Comparison of ENCODE assay signal across 18 mouse cellular contexts in genomic region chr6:8900729-8901122, GRCm38 (mm10). TPM values are rescaled to one million over a fixed set of nuclear protein-coding genes. Genes with fewer than 3 reads are reported as not detected.
DNase-seq lines count a peak whose midpoint lies in the region; ATAC-seq lines count a peak whose summit lies in the region.
"Had no signal": no experiment of that assay in that cellular context is flagged by ENCODE, and none has a peak within 500 bp of the region (broad histone marks: within the 10 kb centered on the region; RNA-seq: fewer than 3 reads in every experiment).

No protein-coding gene starts in this region.

- no peak overlapping the region for H3K9ac ChIP-seq in forebrain, embryonic 13.5 days
- H3K9ac ChIP-seq in forebrain, embryonic 16.5 days (replicated peaks; ENCODE audit: low read depth, low read length): no peak overlapping the region
- H3K9ac ChIP-seq in hindbrain, embryonic 15.5 days: no peak overlapping the region
- H3K9ac ChIP-seq in hindbrain, embryonic 11.5 days (ENCODE audit: low read depth, low read length): no peak overlapping the region
- H3K9ac ChIP-seq in neural tube, embryonic 13.5 days: no peak overlapping the region
- H3K9ac ChIP-seq: embryonic facial prominence, embryonic 12.5 days; heart, embryonic 13.5 days had no signal

- 8% methylated on average over 2 of the region's 2 CpGs for WGBS in forebrain, embryonic 13.5 days
- 6% methylated on average over 2 of the region's 2 CpGs for whole genome bisulfite sequencing in forebrain, embryonic 16.5 days
- WGBS in hindbrain, embryonic 15.5 days: 28% methylated on average over 2 of the region's 2 CpGs
- WGBS in hindbrain, embryonic 11.5 days: 38% methylated on average over 2 of the region's 2 CpGs
- WGBS in neural tube, embryonic 13.5 days: 31% methylated on average over 2 of the region's 2 CpGs

- H3K9me3 ChIP-seq in forebrain, embryonic 13.5 days (replicated peaks): no peaks in the 10 kb centered on the region
- H3K9me3 ChIP-seq in forebrain, embryonic 16.5 days (ENCODE audit: control insufficient read depth, low read length): no peaks in the 10 kb centered on the region
- H3K9me3 ChIP-seq in hindbrain, embryonic 15.5 days: no peaks in the 10 kb centered on the region
- H3K9me3 ChIP-seq in hindbrain, embryonic 11.5 days (ENCODE audit: control insufficient read depth, low read length): no peaks in the 10 kb centered on the region
- H3K9me3 ChIP-seq in neural tube, embryonic 13.5 days: no peaks in the 10 kb centered on the region
- H3K9me3 ChIP-seq: embryonic facial prominence, embryonic 12.5 days; heart, embryonic 13.5 days had no signal

- H3K4me1 ChIP-seq in forebrain, embryonic 13.5 days: peaks cover 22% of the 10 kb centered on the region
- H3K4me1 ChIP-seq in forebrain, embryonic 16.5 days (replicated peaks; ENCODE audit: control insufficient read depth, insufficient read depth, low read length): peaks cover 16% of the 10 kb centered on the region
- H3K4me1 ChIP-seq in hindbrain, embryonic 15.5 days (replicated peaks): peaks cover 19% of the 10 kb centered on the region
- H3K4me1 ChIP-seq in hindbrain, embryonic 11.5 days (replicated peaks; ENCODE audit: control insufficient read depth, insufficient read depth, low read length): no peaks in the 10 kb centered on the region
- H3K4me1 ChIP-seq in neural tube, embryonic 13.5 days (replicated peaks): peaks cover 10% of the 10 kb centered on the region
- H3K4me1 ChIP-seq: embryonic facial prominence, embryonic 12.5 days; heart, embryonic 13.5 days had no signal

- no peaks in the 10 kb centered on the region for H3K36me3 ChIP-seq in forebrain, embryonic 13.5 days (ENCODE audit: poor library complexity, severe bottlenecking)
- no peaks in the 10 kb centered on the region for H3K36me3 ChIP-seq in forebrain, embryonic 16.5 days (ENCODE audit: control insufficient read depth, insufficient read depth)
- H3K36me3 ChIP-seq in hindbrain, embryonic 15.5 days: no peaks in the 10 kb centered on the region
- H3K36me3 ChIP-seq in hindbrain, embryonic 11.5 days (ENCODE audit: control insufficient read depth, insufficient read depth, low read length): no peaks in the 10 kb centered on the region
- H3K36me3 ChIP-seq in neural tube, embryonic 13.5 days: no peaks in the 10 kb centered on the region
- H3K36me3 ChIP-seq: embryonic facial prominence, embryonic 12.5 days; heart, embryonic 13.5 days had no signal

- H3K4me2 ChIP-seq in forebrain, embryonic 13.5 days: no peak overlapping the region
- no peak overlapping the region for H3K4me2 ChIP-seq in forebrain, embryonic 16.5 days (ENCODE audit: low read length)
- no peak overlapping the region for H3K4me2 ChIP-seq in hindbrain, embryonic 15.5 days
- no peak overlapping the region for H3K4me2 ChIP-seq in hindbrain, embryonic 11.5 days (replicated peaks; ENCODE audit: low read depth, low read length)
- H3K4me2 ChIP-seq in neural tube, embryonic 13.5 days: no peak overlapping the region
- H3K4me2 ChIP-seq: embryonic facial prominence, embryonic 12.5 days; heart, embryonic 13.5 days had no signal

- no peaks in the 10 kb centered on the region for H3K27me3 ChIP-seq in forebrain, embryonic 13.5 days
- H3K27me3 ChIP-seq in forebrain, embryonic 16.5 days (replicated peaks; ENCODE audit: control insufficient read depth, insufficient read depth, low read length): no peaks in the 10 kb centered on the region
- H3K27me3 ChIP-seq in hindbrain, embryonic 15.5 days: no peaks in the 10 kb centered on the region
- no peaks in the 10 kb centered on the region for H3K27me3 ChIP-seq in hindbrain, embryonic 11.5 days (ENCODE audit: control insufficient read depth, insufficient read depth, low read length)
- no peaks in the 10 kb centered on the region for H3K27me3 ChIP-seq in neural tube, embryonic 13.5 days
- H3K27me3 ChIP-seq: embryonic facial prominence, embryonic 12.5 days; heart, embryonic 13.5 days had no signal

- H3K27ac ChIP-seq in forebrain, embryonic 13.5 days: no peak overlapping the region
- H3K27ac ChIP-seq in forebrain, embryonic 16.5 days (ENCODE audit: low read length): no peak overlapping the region
- peak overlapping the region; percentile 58; the same call in 1 of the 2 replicates for H3K27ac ChIP-seq in hindbrain, embryonic 15.5 days (replicated peaks)
- no peak overlapping the region for H3K27ac ChIP-seq in hindbrain, embryonic 11.5 days (ENCODE audit: low read depth, low read length)
- no peak overlapping the region for H3K27ac ChIP-seq in neural tube, embryonic 13.5 days (replicated peaks)
- H3K27ac ChIP-seq: embryonic facial prominence, embryonic 12.5 days; heart, embryonic 13.5 days had no signal

- H3K4me3 ChIP-seq in forebrain, embryonic 13.5 days: no peak overlapping the region
- H3K4me3 ChIP-seq in forebrain, embryonic 16.5 days (replicated peaks; ENCODE audit: low read length): no peak overlapping the region
- H3K4me3 ChIP-seq in hindbrain, embryonic 15.5 days: no peak overlapping the region
- no peak overlapping the region for H3K4me3 ChIP-seq in hindbrain, embryonic 11.5 days (ENCODE audit: low read depth, low read length)
- no peak overlapping the region for H3K4me3 ChIP-seq in neural tube, embryonic 13.5 days
- H3K4me3 ChIP-seq: embryonic facial prominence, embryonic 12.5 days; heart, embryonic 13.5 days had no signal

- no peak for DNase-seq in hindbrain, embryonic 11.5 days (ENCODE audit: low spot score)
- no peak for DNase-seq in neural tube, embryonic 10.5 days (ENCODE audit: extremely low spot score, low spot score)
- DNase-seq: adrenal gland, postnatal 14 days; cerebellum, adult 11-12 months; cerebellum, adult 9-10 months; cerebellum, postnatal 25 days; gastrocnemius, postnatal 36 days; heart, adult 11 months; heart, postnatal 36 days had no signal

- peak; percentile 56; the same call in 1 of the 2 replicates for ATAC-seq in forebrain, embryonic 13.5 days
- ATAC-seq in forebrain, embryonic 16.5 days: no peak
- no peak for ATAC-seq in hindbrain, embryonic 15.5 days (ENCODE audit: low FRiP score, low read depth)
- no peak for ATAC-seq in hindbrain, embryonic 11.5 days (ENCODE audit: low FRiP score)
- peak; percentile 51; the same call in 1 of the 2 replicates for ATAC-seq in neural tube, embryonic 13.5 days (ENCODE audit: low read depth)
- ATAC-seq: activated CD4-positive, CD25-positive, alpha-beta regulatory T cell, adult 4 months; intestine, embryonic 16.5 days; Patski had no signal

RNA-seq across cellular contexts. Expression of gene Nxph1, which starts 47.5 kb away (rescaled TPM):
- 23.9 and 31.6 TPM in 2 replicates for polyA plus RNA-seq in forebrain, embryonic 13.5 days (2015; fragmentation: Nextera tagmentation; extraction: Ambion mirVana)
- polyA plus RNA-seq in forebrain, embryonic 16.5 days (2015; fragmentation: Nextera tagmentation; extraction: Ambion mirVana): 46.7 and 47.6 TPM in 2 replicates
- polyA plus RNA-seq in hindbrain, embryonic 15.5 days (2015; fragmentation: Nextera tagmentation; extraction: Ambion mirVana): 84.8 and 85.6 TPM in 2 replicates
- polyA plus RNA-seq in hindbrain, embryonic 11.5 days (2014; fragmentation: Nextera tagmentation; extraction: Ambion mirVana): 10.1 and 12.8 TPM in 2 replicates
- polyA plus RNA-seq in neural tube, embryonic 13.5 days (2015; fragmentation: Nextera tagmentation; extraction: Ambion mirVana): 71.0 and 80.1 TPM in 2 replicates
- polyA plus RNA-seq: activated CD4-positive, CD25-positive, alpha-beta regulatory T cell, adult 4 months; Patski had no signal

Comparison
In these comparisons a context has a peak if more than half of its experiments do, and no peak if none do; other contexts are left out.
1. ATAC-seq: peak in forebrain, embryonic 13.5 days (single experiment) and neural tube, embryonic 13.5 days (single experiment); none in forebrain, embryonic 16.5 days (single experiment), hindbrain, embryonic 15.5 days (single experiment) and hindbrain, embryonic 11.5 days (single experiment).